Mouse (Mus musculus) small intestine, adult 2 months (tissue): ENCODE measurements around the gene Oxtr.

Experiments
- CTCF ChIP-seq: fragments of 200-500 bp; IDR thresholded peaks from 2 replicates; pipeline ENCODE4 v1.5.1; 2012; ENCODE audit warnings: low read depth, mild to moderate bottlenecking, control low read depth, inconsistent platforms, low read length, moderate library complexity, mixed read lengths; ENCODE audit not compliant: insufficient replicate concordance, insufficient read length; ENCODE audit errors: extremely low read depth
- POLR2A ChIP-seq: fragments of 200-500 bp; IDR thresholded peaks from 2 replicates; pipeline ENCODE4 v1.6.1; 2012; ENCODE audit warnings: low read depth, mild to moderate bottlenecking, control low read depth, inconsistent platforms, low read length, moderate library complexity

- TF ChIP-seq POLR2A (no peak), CTCF (no peak)
Measured at GRCm38 (mm10) chr6:112491521-112491920, 1.8 kb upstream of the Oxtr start.
